Mouse (Mus musculus) stomach, embryonic 14.5 days (tissue): ENCODE data around the gene Cd5. TPM values are rescaled to one million over a fixed set of nuclear protein-coding genes. Genes with fewer than 3 reads are reported as not detected.

Experiments
- ATAC-seq: fragments of 200-750 bp; cut with Nextera tagmentation; 2 replicates; pipeline ENCODE4 v1.8.0; 2017; ENCODE audit warnings: low read depth, moderate TSS enrichment; ENCODE audit not compliant: insufficient number of reproducible peaks, insufficient read depth, low FRiP score
- H3K27ac ChIP-seq: fragments of 300-500 bp; sonication (generic); 2 replicates; pipeline ENCODE4 v1.5.1; 2014; ENCODE audit warnings: mild to moderate bottlenecking, low read length, moderate library complexity, mixed read lengths
- H3K27me3 ChIP-seq: fragments of 300-500 bp; sonication (generic); 2 replicates; pipeline ENCODE4 v1.6.1; 2014; ENCODE audit warnings: low read length, control low read depth, mixed read lengths; ENCODE audit not compliant: control insufficient read depth, insufficient read depth
- H3K36me3 ChIP-seq: fragments of 300-500 bp; sonication (generic); 2 replicates; pipeline ENCODE4 v1.6.1; 2014; ENCODE audit warnings: mild to moderate bottlenecking, control low read depth, low read length, moderate library complexity, mixed read lengths; ENCODE audit not compliant: control insufficient read depth, insufficient read depth
- H3K4me1 ChIP-seq: fragments of 300-500 bp; sonication (generic); 2 replicates; pipeline ENCODE4 v1.6.1; 2014; ENCODE audit warnings: low read length, control low read depth, mixed read lengths; ENCODE audit not compliant: control insufficient read depth, insufficient read depth
- H3K4me2 ChIP-seq: fragments of 300-500 bp; sonication (generic); replicated peaks from 2 replicates; pipeline ENCODE4 v1.6.1; 2014; ENCODE audit warnings: low read depth, low read length, control low read depth
- H3K4me3 ChIP-seq: fragments of 300-500 bp; sonication (generic); 2 replicates; pipeline ENCODE4 v1.5.1; 2014; ENCODE audit warnings: low read depth, low read length, control low read depth
- H3K9ac ChIP-seq: fragments of 300-500 bp; sonication (generic); replicated peaks from 2 replicates; pipeline ENCODE4 v1.6.1; 2014; ENCODE audit warnings: low read depth, mild to moderate bottlenecking, control low read depth, low read length, moderate library complexity, mixed read lengths
- H3K9me3 ChIP-seq: fragments of 300-500 bp; sonication (generic); 2 replicates; pipeline ENCODE4 v1.6.1; 2016; ENCODE audit warnings: low read depth, low read length, control low read depth; ENCODE audit not compliant: control insufficient read depth
- WGBS: fragments of 180-500 bp; shearing (Covaris S2); extraction: QIAGEN DNeasy Blood & Tissue Kit; methylation state at CpG from one replicate; pipeline ENCODE4 v1.1.7; 2014; 5-methylcytosine and 5-hydroxymethylcytosine counted together
- polyA plus RNA-seq: library from polyadenylated mRNA; unstranded; fragments of >200 nt; fragmentation: Nextera tagmentation; extraction: Ambion mirVana; gene quantifications from 2 replicates; pipeline ENCODE4 v1.2.1, GENCODE M21; 2014

Gene Cd5
- polyA plus RNA-seq, 1 experiment from 2014 or later: 2.1 TPM

- no peaks in the 10 kb centered on the region for H3K36me3 ChIP-seq
- H3K4me1 ChIP-seq: no peaks in the 10 kb centered on the region
- H3K9ac ChIP-seq: no peak overlapping the region
- H3K27me3 ChIP-seq: no peaks in the 10 kb centered on the region
- no peak overlapping the region for H3K27ac ChIP-seq
- WGBS: 94% methylated on average over 6 of the region's 6 CpGs
- ATAC-seq: no peak
- no peak overlapping the region for H3K4me2 ChIP-seq
- H3K9me3 ChIP-seq: no peaks in the 10 kb centered on the region
- no peak overlapping the region for H3K4me3 ChIP-seq
Observed at GRCm38 (mm10) chr19:10774141-10774540, 35.3 kb upstream of the Cd5 start.

GRCm38 (mm10) chr19:10773384-10773783 lies 34.6 kb upstream of the Cd5 start:
- Histone ChIP-seq H3K27me3 (no peaks in the 10 kb centered on the region), H3K9ac (no peak overlapping the region), H3K36me3 (no peaks in the 10 kb centered on the region), H3K4me1 (no peaks in the 10 kb centered on the region), H3K27ac (no peak overlapping the region), H3K4me2 (no peak overlapping the region), H3K4me3 (no peak overlapping the region), H3K9me3 (no peaks in the 10 kb centered on the region)
- whole genome bisulfite sequencing: 66% methylated on average over 7 of the region's 7 CpGs
- no peak for ATAC-seq

DNA sequence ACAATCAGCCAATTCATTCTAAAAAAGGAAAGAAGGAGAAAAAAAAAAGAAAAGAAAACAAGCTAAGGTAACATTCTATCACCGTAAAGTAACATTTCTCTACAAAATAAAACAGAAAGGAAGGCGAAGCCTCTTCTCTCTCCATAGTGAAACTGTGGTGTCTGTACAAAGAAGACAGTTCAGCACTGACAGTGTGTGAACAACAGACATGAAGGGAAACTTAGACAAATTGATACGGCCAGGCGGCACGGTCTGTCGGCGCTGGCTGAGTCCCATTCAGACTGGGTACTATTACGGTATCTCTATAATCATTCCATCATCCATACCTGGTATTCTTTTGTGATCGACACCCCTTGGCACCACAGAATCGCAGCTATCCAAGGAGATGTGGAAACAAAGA lies 34.1 kb upstream of the Cd5 start:
- Histone ChIP-seq H3K4me1 (no peaks in the 10 kb centered on the region), H3K9me3 (no peaks in the 10 kb centered on the region), H3K4me2 (no peak overlapping the region), H3K36me3 (no peaks in the 10 kb centered on the region), H3K9ac (no peak overlapping the region), H3K4me3 (no peak overlapping the region), H3K27me3 (no peaks in the 10 kb centered on the region), H3K27ac (no peak overlapping the region)
- no peak for ATAC-seq
- 92% methylated on average over 10 of the region's 10 CpGs for WGBS

DNA sequence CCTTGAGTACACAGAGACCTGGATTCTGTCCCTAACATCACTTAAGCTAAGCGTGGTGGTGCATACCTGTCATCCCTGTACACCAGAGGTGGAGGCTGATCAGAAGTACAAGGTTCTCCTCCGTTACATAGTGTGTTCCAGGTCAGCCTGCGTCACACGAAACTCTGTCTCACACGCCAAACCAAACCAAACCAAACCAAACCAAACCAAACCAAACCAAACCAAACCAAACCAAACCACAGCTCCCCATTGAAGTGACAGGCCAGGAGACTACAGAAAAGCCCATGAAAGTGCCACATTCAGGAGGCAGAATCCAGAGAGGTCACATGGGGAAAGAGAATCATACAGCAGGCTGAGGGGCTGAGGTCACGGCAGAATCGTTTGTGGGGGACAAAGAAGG lies 33.2 kb upstream of the Cd5 start:
- ATAC-seq: no peak
- Histone ChIP-seq H3K9ac (no peak overlapping the region), H3K4me1 (no peaks in the 10 kb centered on the region), H3K27me3 (no peaks in the 10 kb centered on the region), H3K9me3 (no peaks in the 10 kb centered on the region), H3K36me3 (no peaks in the 10 kb centered on the region), H3K27ac (no peak overlapping the region), H3K4me2 (no peak overlapping the region), H3K4me3 (no peak overlapping the region)
- 75% methylated on average over 7 of the region's 7 CpGs for WGBS

DNA sequence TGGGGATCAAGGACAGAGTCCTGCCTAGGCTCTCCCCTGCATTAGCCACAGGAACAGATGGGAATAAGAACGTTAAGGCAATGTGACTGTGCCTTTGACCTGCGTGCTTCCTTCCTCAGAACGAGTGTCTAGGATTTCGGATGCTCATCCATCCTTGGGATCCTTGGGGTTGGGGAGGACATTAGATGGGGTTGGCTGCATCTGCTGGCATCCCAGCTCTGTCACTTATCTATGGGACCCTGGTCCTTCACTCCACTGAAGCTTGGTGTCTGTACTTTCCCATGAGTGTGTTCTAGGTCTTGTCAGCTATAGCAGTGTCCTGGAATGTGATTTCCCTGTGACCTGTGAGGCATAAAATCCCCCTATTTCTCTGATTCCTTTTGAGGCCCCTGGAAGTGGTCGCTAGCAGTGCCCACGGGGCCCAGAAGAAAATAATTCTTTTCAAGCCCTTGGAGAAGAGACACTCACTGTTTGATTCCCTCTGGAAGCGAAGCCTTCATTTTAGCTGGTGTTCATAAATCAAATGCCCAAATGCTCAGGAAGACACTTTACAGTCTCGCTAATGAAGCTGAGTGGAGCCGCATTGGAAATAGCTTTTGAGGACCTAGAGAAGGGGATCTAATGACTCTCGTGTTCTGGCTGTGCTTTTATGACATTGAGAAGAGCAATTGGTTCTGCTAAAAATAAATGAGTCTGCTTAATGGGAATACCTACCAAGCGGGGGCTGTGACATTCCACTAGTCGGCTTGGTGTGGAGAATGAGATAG lies 30.8 kb upstream of the Cd5 start:
- Histone ChIP-seq H3K9ac (no peak overlapping the region), H3K4me3 (no peak overlapping the region), H3K4me1 (no peaks in the 10 kb centered on the region), H3K27ac (no peak overlapping the region), H3K9me3 (no peaks in the 10 kb centered on the region), H3K4me2 (no peak overlapping the region), H3K27me3 (no peaks in the 10 kb centered on the region), H3K36me3 (no peaks in the 10 kb centered on the region)
- no peak for ATAC-seq
- WGBS: 49% methylated on average over 12 of the region's 12 CpGs

- ATAC-seq: no peak
- 75% methylated on average over 6 of the region's 6 CpGs for whole genome bisulfite sequencing
- H3K4me3 ChIP-seq: no peak overlapping the region
Observed at GRCm38 (mm10) chr19:10768694-10769428, 30.1 kb upstream of the Cd5 start.

DNA sequence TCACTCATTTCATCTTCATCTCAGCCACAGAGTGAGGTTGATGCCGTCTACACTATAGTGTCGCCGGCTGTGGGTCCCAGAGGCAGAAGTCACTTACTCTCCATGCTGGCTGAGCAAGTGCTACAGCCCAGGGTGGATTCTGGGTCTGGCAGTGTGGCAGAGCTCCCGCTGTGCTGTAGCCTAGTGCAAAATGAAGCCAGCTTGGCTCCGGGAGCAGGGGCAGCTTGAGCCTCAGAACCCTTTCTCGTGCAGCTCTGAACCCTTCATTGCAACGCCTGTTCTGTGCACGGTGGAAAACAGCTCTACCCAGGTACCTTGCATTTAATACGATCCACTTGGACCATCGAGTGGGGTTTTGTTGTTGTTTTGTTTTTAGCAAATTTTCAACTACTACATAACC lies 28.8 kb upstream of the Cd5 start:
- Histone ChIP-seq H3K27ac (no peak overlapping the region), H3K9me3 (no peaks in the 10 kb centered on the region), H3K9ac (no peak overlapping the region), H3K36me3 (no peaks in the 10 kb centered on the region), H3K4me1 (no peaks in the 10 kb centered on the region), H3K4me3 (no peak overlapping the region), H3K27me3 (no peaks in the 10 kb centered on the region), H3K4me2 (no peak overlapping the region)
- ATAC-seq: no peak
- 88% methylated on average over 10 of the region's 10 CpGs for WGBS

More at GRCm38 (mm10) chr19:10768694-10769428, 30.1 kb upstream of the Cd5 start:
- H3K4me1 ChIP-seq: no peaks in the 10 kb centered on the region
- H3K4me2 ChIP-seq: no peak overlapping the region
- H3K36me3 ChIP-seq: no peaks in the 10 kb centered on the region
- no peaks in the 10 kb centered on the region for H3K27me3 ChIP-seq
- no peak overlapping the region for H3K9ac ChIP-seq
- H3K9me3 ChIP-seq: no peaks in the 10 kb centered on the region
- no peak overlapping the region for H3K27ac ChIP-seq

DNA sequence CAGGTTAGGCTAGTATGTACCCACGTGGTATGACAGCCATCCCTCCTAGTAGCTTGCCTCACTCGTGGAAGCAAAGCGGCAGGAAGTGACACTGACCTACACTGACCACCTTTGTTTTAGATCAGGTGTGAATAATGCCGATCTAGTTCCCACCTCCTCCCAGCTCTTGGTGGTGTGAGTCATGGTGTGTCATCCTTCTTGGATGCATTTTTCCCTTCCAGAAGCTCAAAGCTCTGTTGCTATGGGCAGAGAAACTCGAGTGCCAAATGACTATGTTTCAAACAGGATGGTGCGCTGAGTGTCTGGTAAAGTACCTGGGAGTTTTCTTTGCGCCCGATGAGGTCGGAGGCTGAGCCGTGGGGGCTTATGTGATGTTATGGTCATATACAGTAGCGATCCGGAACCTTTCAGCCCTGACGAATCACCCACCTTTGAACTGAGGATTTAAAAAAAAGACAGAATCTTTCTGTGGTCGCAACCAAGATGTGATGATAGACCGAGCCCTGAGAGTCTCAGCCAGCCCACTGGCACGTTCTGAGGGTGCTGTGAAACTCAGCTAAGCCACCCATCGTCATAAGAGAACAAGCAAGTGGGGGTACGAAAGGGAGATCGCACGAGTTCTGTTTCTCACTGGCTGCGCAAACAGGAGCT lies 24.7 kb upstream of the Cd5 start:
- H3K9me3 ChIP-seq: no peaks in the 10 kb centered on the region
- no peak for ATAC-seq
- H3K4me1 ChIP-seq: peaks cover 6% of the 10 kb centered on the region
- H3K36me3 ChIP-seq: no peaks in the 10 kb centered on the region
- H3K4me2 ChIP-seq: no peak overlapping the region
- H3K27me3 ChIP-seq: no peaks in the 10 kb centered on the region
- no peak overlapping the region for H3K9ac ChIP-seq
- no peak overlapping the region for H3K4me3 ChIP-seq
- WGBS: 69% methylated on average over 21 of the region's 21 CpGs
- no peak overlapping the region for H3K27ac ChIP-seq
